8 mouse cellular contexts compared by ENCODE assay signal in genomic region chr10:84916810-84917730, GRCm38 (mm10). TPM values are rescaled to one million over a fixed set of nuclear protein-coding genes. Genes with fewer than 3 reads are reported as not detected.
DNase-seq lines count a peak whose midpoint lies in the region; ATAC-seq lines count a peak whose summit lies in the region.

TSS of gene Ric8b (plus strand) at chr10:84917616.

- DNase-seq in MEL-GATA-1-ER (ENCODE audit: extremely low read depth, low read depth) = peak; percentile 99
- DNase-seq in cerebellum, adult 8-10 months = peak; percentile 98
- peak; percentile 98 for DNase-seq in forelimb bud, embryonic 11.5 days (ENCODE audit: low read depth, low spot score)
- DNase-seq in layer of hippocampus, adult 9-10 months (ENCODE audit: low spot score) = peak; percentile 99
- DNase-seq in ovary, postnatal 10 days (ENCODE audit: low spot score) = peak; percentile 99
- DNase-seq in thymus, postnatal 10 days (ENCODE audit: low spot score in 2 of 2) = peak; percentile 89 to 91

- H3K9me3 ChIP-seq in lung, embryonic 16.5 days (ENCODE audit: control insufficient read depth, low read length) = no peaks in the 10 kb centered on the region

- H3K36me3 ChIP-seq in lung, embryonic 16.5 days (ENCODE audit: control insufficient read depth, insufficient read depth, low read length) = no peaks in the 10 kb centered on the region

- H3K4me1 ChIP-seq in lung, embryonic 16.5 days (replicated peaks; ENCODE audit: control insufficient read depth, insufficient read depth, low read length) = peaks cover 16% of the 10 kb centered on the region

- H3K4me3 ChIP-seq in lung, embryonic 16.5 days (ENCODE audit: low read length) = peak within 1 kb of the TSS; percentile 84

- peak within 1 kb of the TSS; percentile 97 for H3K27ac ChIP-seq in lung, embryonic 16.5 days (ENCODE audit: low read length)

- H3K9ac ChIP-seq in lung, embryonic 16.5 days (ENCODE audit: low read length) = peak within 1 kb of the TSS; percentile 81

- no peaks in the 10 kb centered on the region for H3K27me3 ChIP-seq in lung, embryonic 16.5 days (ENCODE audit: control insufficient read depth, insufficient read depth, low read depth, low read length)

- WGBS in lung, embryonic 16.5 days = under 1% methylated on average over 49 of the region's 51 CpGs

- peak within 1 kb of the TSS; percentile 92 for H3K4me2 ChIP-seq in lung, embryonic 16.5 days (ENCODE audit: low read depth, low read length)

- peak; percentile 95 to 97 for ATAC-seq in hematopoietic stem cell, adult 5-6 weeks (replicated peaks in 1 of 2; ENCODE audit: insufficient read depth in 1 of 2, low FRiP score in 2 of 2, low TSS enrichment in 1 of 2, low read depth in 1 of 2, poor library complexity in 2 of 2, severe bottlenecking in 2 of 2)
- peak; percentile 98 for ATAC-seq in lung, embryonic 16.5 days (ENCODE audit: low read depth)

RNA-seq across cellular contexts. Expression of gene Ric8b, which starts in this region (rescaled TPM):
- 24.6 and 27.2 TPM in 2 replicates for total RNA-seq in hematopoietic stem cell, adult 5-6 weeks (2017)
- 17.8 and 19.8 TPM in 2 replicates for polyA plus RNA-seq in lung, embryonic 16.5 days (2015; fragmentation: Nextera tagmentation; extraction: Ambion mirVana)

Comparison
In these comparisons a context has a peak if more than half of its experiments do, and no peak if none do; other contexts are left out.
1. Peak in every context shown above with its lines: DNase-seq, ATAC-seq, H3K4me3 ChIP-seq and H3K27ac ChIP-seq.